Mouse (Mus musculus): Measurements from ENCODE around the gene Chrna1. TPM values are rescaled to one million over a fixed set of nuclear protein-coding genes. Genes with fewer than 3 reads are reported as not detected.
A peak's percentile ranks its signal among the peaks of the same experiment; 100 is the strongest.

The Chrna1 gene
- polyA plus RNA-seq, 1 experiment = 0.07 TPM

GRCm38 (mm10) chr2:73534720-73535119 is 45.4 kb downstream of the Chrna1 start:
- no peaks in the 10 kb centered on the region for H3K4me1 ChIP-seq (replicated peaks; ENCODE audit: control insufficient read depth, insufficient read depth, low read length)
- WGBS = 94% methylated on average over 10 of the region's 10 CpGs
- TF ChIP-seq CTCF (IDR thresholded peaks at IDR 0.05; ENCODE audit: borderline replicate concordance, control insufficient read depth, extremely low read depth, insufficient read depth, low read length, poor library complexity) (no peak), POLR2A (IDR thresholded peaks at IDR 0.05; ENCODE audit: control insufficient read depth, extremely low read depth, insufficient read depth, low read length, poor library complexity) (no peak)
- no peak overlapping the region for H3K27ac ChIP-seq (ENCODE audit: control insufficient read depth, insufficient read depth, low read length)
- no peak overlapping the region for H3K4me3 ChIP-seq (ENCODE audit: control insufficient read depth, insufficient read depth, low read length)
- H3K36me3 ChIP-seq (ENCODE audit: control insufficient read depth, insufficient read depth, low read length) = no peaks in the 10 kb centered on the region
- DNase-seq = no peak
- H3K27me3 ChIP-seq (ENCODE audit: control insufficient read depth, insufficient read depth, low read length) = peaks cover 3% of the 10 kb centered on the region; the same call in 1 of the 2 replicates

DNA sequence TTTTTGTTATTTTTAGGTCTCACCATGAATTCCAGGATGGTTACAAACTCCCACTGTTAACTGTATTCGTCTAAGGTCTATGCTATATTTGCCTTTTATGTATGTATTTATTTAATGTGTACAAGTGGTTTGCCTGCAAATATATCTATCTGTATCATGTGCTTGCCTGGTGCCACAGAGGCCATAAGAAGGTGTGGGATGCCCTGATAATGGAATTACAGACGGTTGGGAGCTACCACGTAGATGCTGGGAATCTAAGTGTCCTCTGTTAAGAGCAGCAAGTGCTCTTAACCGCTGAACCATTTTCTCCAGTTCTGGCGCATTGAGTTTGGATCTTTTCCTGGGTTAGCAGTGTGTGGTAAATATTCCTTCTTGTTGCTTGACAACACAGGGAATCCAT is 49.7 kb downstream of the Chrna1 start:
- peaks cover 13% of the 10 kb centered on the region; the same call in 1 of the 2 replicates for H3K27me3 ChIP-seq (ENCODE audit: control insufficient read depth, insufficient read depth, low read length)
- DNase-seq = no peak
- no peak overlapping the region for H3K27ac ChIP-seq (ENCODE audit: control insufficient read depth, insufficient read depth, low read length)
- WGBS = 98% methylated on average over 5 of the region's 5 CpGs
- H3K4me3 ChIP-seq (ENCODE audit: control insufficient read depth, insufficient read depth, low read length) = no peak overlapping the region
- no peaks in the 10 kb centered on the region for H3K36me3 ChIP-seq (ENCODE audit: control insufficient read depth, insufficient read depth, low read length)
- TF ChIP-seq CTCF (IDR thresholded peaks at IDR 0.05; ENCODE audit: borderline replicate concordance, control insufficient read depth, extremely low read depth, insufficient read depth, low read length, poor library complexity) (no peak), POLR2A (IDR thresholded peaks at IDR 0.05; ENCODE audit: control insufficient read depth, extremely low read depth, insufficient read depth, low read length, poor library complexity) (no peak)
- peaks cover 8% of the 10 kb centered on the region; the same call in 1 of the 2 replicates for H3K4me1 ChIP-seq (replicated peaks; ENCODE audit: control insufficient read depth, insufficient read depth, low read length)

DNA sequence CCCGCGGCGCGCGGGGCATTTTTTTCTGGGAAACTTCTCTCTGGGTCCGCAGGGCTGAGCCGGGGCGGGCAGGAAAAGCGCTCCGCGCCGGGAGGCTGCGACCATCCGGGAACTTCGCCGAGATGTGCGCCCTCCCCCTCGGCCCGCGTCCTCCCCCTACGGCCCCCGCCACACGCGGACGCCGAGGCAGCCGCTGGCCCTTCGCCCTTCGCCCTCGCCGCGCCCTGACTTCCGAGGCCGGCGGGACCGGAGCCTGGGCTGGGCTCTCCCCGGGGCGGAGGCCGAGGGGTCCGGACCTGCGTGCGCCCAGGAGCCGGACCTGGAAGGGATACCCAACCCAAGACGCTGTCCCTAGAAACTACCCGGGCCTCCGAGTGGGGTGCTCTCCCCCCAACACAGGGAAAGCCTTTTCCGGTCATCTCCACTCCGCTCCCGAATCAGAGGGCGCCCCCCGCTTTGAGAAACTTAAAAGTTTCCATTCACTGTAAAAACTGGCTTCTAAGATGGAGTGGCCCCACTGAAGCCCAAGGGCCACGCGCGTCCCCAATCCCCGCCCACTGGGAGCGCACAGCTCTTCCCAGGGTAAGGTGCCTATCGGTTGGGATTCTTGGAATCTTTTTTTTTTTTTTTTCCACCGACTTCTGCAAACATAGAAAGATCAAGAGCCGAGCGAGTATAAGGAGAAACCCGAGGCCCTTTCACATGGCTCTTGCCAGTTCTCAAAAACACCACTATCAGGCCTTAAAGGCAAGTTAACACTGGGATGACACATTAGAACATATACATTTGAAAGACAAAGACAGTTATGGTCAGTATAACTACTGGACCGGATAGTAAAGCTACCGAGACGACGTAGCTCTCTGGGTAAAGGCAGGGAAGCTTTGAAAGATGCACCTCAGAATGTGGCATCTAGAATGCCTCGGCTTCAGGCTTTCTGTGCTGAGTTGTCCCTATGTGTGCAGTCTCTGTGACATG is 50.5 kb downstream of the Chrna1 start, which contains the start of gene Wipf1:
Gene Wipf1, minus strand, starts transcription at position 379 of the 975 bp plus-strand sequence.
- peak; percentile 5 for DNase-seq
- H3K4me3 ChIP-seq (ENCODE audit: control insufficient read depth, insufficient read depth, low read length) = peak within 1 kb of the TSS; percentile 35
- H3K27ac ChIP-seq (ENCODE audit: control insufficient read depth, insufficient read depth, low read length) = no peak within 1 kb of the TSS
- peaks cover 13% of the 10 kb centered on the region; the same call in 1 of the 2 replicates for H3K27me3 ChIP-seq (ENCODE audit: control insufficient read depth, insufficient read depth, low read length)
- no peaks in the 10 kb centered on the region for H3K36me3 ChIP-seq (ENCODE audit: control insufficient read depth, insufficient read depth, low read length)
- H3K4me1 ChIP-seq (replicated peaks; ENCODE audit: control insufficient read depth, insufficient read depth, low read length) = peaks cover 8% of the 10 kb centered on the region; the same call in 1 of the 2 replicates
- no peak for TF ChIP-seq POLR2A (IDR thresholded peaks at IDR 0.05; ENCODE audit: control insufficient read depth, extremely low read depth, insufficient read depth, low read length, poor library complexity)
- TF ChIP-seq CTCF (IDR thresholded peaks at IDR 0.05; ENCODE audit: borderline replicate concordance, control insufficient read depth, extremely low read depth, insufficient read depth, low read length, poor library complexity) = no peak
- 10% methylated on average over 64 of the region's 66 CpGs for WGBS

- Histone ChIP-seq H3K4me1 (replicated peaks; ENCODE audit: control insufficient read depth, insufficient read depth, low read length) (peaks cover 8% of the 10 kb centered on the region; the same call in 1 of the 2 replicates), H3K4me3 (ENCODE audit: control insufficient read depth, insufficient read depth, low read length) (peak overlapping the region; percentile 35), H3K27me3 (ENCODE audit: control insufficient read depth, insufficient read depth, low read length) (peaks cover 13% of the 10 kb centered on the region; the same call in 1 of the 2 replicates), H3K27ac (ENCODE audit: control insufficient read depth, insufficient read depth, low read length) (no peak overlapping the region), H3K36me3 (ENCODE audit: control insufficient read depth, insufficient read depth, low read length) (no peaks in the 10 kb centered on the region)
- DNase-seq = peak; percentile 21
- TF ChIP-seq POLR2A (IDR thresholded peaks at IDR 0.05; ENCODE audit: control insufficient read depth, extremely low read depth, insufficient read depth, low read length, poor library complexity) (no peak), CTCF (IDR thresholded peaks at IDR 0.05; ENCODE audit: borderline replicate concordance, control insufficient read depth, extremely low read depth, insufficient read depth, low read length, poor library complexity) (no peak)
- 13% methylated on average over 57 of the region's 59 CpGs for WGBS
Observed at GRCm38 (mm10) chr2:73528516-73529355, 51.4 kb downstream of the Chrna1 start.

DNA sequence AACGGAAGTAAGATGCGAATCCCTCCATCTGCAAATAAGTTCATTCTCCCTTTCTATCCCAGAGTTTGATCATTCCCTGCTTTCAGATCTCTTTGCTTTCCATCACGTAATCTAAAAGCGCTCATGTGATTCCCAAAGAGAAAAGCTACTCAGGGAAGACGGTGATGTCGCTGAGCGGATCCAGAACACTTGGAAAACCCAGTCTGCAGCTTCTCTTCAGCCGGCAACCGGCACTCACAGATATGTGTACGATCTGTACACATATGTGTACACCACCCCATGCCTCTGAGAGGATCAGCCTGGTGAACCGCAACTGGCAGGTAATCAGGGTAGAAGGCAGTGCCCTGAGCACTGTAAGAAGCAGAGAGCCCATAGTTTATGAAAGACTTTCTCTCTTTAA is 52.2 kb downstream of the Chrna1 start:
- DNase-seq = no peak
- H3K27me3 ChIP-seq (ENCODE audit: control insufficient read depth, insufficient read depth, low read length) = peaks cover 13% of the 10 kb centered on the region; the same call in 1 of the 2 replicates
- no peaks in the 10 kb centered on the region for H3K36me3 ChIP-seq (ENCODE audit: control insufficient read depth, insufficient read depth, low read length)
- H3K4me1 ChIP-seq (replicated peaks; ENCODE audit: control insufficient read depth, insufficient read depth, low read length) = peaks cover 8% of the 10 kb centered on the region; the same call in 1 of the 2 replicates
- no peak overlapping the region for H3K27ac ChIP-seq (ENCODE audit: control insufficient read depth, insufficient read depth, low read length)
- no peak overlapping the region for H3K4me3 ChIP-seq (ENCODE audit: control insufficient read depth, insufficient read depth, low read length)
- 97% methylated on average over 11 of the region's 11 CpGs for WGBS
- TF ChIP-seq CTCF (IDR thresholded peaks at IDR 0.05; ENCODE audit: borderline replicate concordance, control insufficient read depth, extremely low read depth, insufficient read depth, low read length, poor library complexity) = no peak
- no peak for TF ChIP-seq POLR2A (IDR thresholded peaks at IDR 0.05; ENCODE audit: control insufficient read depth, extremely low read depth, insufficient read depth, low read length, poor library complexity)

- DNase-seq = no peak
- H3K4me1 ChIP-seq (replicated peaks; ENCODE audit: control insufficient read depth, insufficient read depth, low read length) = peaks cover 8% of the 10 kb centered on the region; the same call in 1 of the 2 replicates
Observed at GRCm38 (mm10) chr2:73526691-73527090, 53.4 kb downstream of the Chrna1 start.

More at GRCm38 (mm10) chr2:73526691-73527090, 53.4 kb downstream of the Chrna1 start:
- TF ChIP-seq POLR2A (IDR thresholded peaks at IDR 0.05; ENCODE audit: control insufficient read depth, extremely low read depth, insufficient read depth, low read length, poor library complexity) = no peak
- H3K27ac ChIP-seq (ENCODE audit: control insufficient read depth, insufficient read depth, low read length) = no peak overlapping the region
- peaks cover 13% of the 10 kb centered on the region; the same call in 1 of the 2 replicates for H3K27me3 ChIP-seq (ENCODE audit: control insufficient read depth, insufficient read depth, low read length)
- H3K36me3 ChIP-seq (ENCODE audit: control insufficient read depth, insufficient read depth, low read length) = no peaks in the 10 kb centered on the region
- no peak overlapping the region for H3K4me3 ChIP-seq (ENCODE audit: control insufficient read depth, insufficient read depth, low read length)
- 68% methylated on average over 9 of the region's 9 CpGs for WGBS
